Mouse (Mus musculus): ENCODE results near the gene Hdac1.

Hdac1 gene

GRCm38 (mm10) chr4:129511413-129512096 is 31.0 kb downstream of the Hdac1 start:
- no peak for DNase-seq (ENCODE audit: low read depth, low spot score)

GRCm38 (mm10) chr4:129510723-129511412 is 31.6 kb downstream of the Hdac1 start:
- DNase-seq (ENCODE audit: low read depth, low spot score): no peak

- no peak for DNase-seq (ENCODE audit: low read depth, low spot score)
These were observed 32.9 kb downstream of the Hdac1 start for GRCm38 (mm10) chr4:129509650-129510049.

GRCm38 (mm10) chr4:129508834-129509600 is 33.5 kb downstream of the Hdac1 start:
- no peak for DNase-seq (ENCODE audit: low read depth, low spot score)

GRCm38 (mm10) chr4:129508237-129508515 is 34.3 kb downstream of the Hdac1 start:
- DNase-seq (ENCODE audit: low read depth, low spot score): no peak

- no peak for DNase-seq (ENCODE audit: low read depth, low spot score)
These were observed 34.9 kb downstream of the Hdac1 start for GRCm38 (mm10) chr4:129507434-129508236.

- DNase-seq (ENCODE audit: low read depth, low spot score): no peak
These were observed 37.0 kb downstream of the Hdac1 start for GRCm38 (mm10) chr4:129505511-129505910.

- DNase-seq (ENCODE audit: low read depth, low spot score): peak; percentile 29
These were observed 39.5 kb downstream of the Hdac1 start for GRCm38 (mm10) chr4:129502901-129503444.

DNA sequence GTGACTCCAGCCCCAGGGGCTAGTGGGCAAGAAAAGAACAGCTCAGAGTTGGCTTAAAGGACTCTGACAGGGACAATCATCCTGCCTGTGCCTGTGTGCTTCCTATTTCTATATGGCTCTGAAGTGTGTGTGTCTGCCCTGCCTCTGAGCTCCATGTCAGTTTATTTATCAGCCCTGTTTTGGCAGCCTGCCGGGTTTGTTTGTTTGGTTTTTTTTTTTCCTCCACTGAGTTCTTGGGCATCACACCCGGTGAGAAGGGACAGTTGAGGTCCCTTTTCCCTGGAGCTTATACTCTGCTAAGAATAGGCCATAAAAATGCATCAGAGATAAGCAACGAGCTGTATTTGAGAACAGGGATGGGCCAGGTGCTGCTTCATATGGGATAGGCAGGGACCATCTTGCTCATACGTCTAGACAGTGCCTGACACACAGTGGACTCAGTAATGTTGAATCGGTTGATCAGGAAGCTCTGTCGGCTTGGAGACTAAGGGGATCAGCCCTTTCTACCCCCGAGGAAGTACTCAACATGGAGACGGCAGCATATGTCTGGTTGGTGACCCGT is 40.1 kb downstream of the Hdac1 start:
- DNase-seq (ENCODE audit: low read depth, low spot score): no peak

- no peak for DNase-seq (ENCODE audit: low read depth, low spot score)
These were observed 41.6 kb downstream of the Hdac1 start for GRCm38 (mm10) chr4:129500607-129501566.

DNA sequence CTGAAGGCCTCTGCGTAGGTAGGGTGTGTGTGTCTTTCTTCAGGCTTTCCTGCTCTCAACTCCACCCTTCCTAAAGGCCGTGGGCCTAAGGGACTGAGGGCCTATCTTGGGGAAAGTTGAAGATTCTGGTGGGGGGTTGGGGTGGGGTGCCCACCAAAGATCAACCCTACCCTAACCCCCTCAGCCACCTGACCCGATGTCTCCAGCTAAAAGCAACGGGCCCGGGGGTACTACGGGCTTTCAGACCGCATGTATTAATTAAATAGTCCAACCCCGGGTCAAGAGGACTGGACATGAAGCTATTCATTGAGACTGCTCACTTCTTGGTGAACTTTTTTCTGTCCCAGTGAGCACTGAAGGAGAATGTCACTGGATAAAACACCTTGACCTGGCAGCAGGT is 42.5 kb downstream of the Hdac1 start:
- no peak for DNase-seq (ENCODE audit: low read depth, low spot score)

DNA sequence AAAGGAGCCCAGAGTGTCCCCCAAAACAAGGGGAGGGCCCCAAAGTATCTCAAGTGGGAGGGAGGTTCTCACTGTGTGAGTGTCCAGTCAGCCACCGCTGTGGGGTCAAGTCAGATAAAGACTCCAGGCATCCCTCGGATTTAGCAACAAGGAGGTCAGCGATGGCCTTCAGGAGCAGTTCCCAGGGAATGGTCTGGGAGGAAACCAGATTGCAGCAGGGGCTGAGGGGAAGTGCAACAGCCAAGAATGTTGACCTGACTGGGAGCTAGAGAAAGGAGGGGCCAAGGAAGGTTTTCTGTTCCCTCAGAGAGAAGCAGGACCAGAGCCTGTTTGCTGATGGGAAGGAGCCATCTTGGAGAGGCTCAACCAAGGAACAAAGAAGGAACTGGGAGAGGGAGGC is 43.6 kb downstream of the Hdac1 start:
- no peak for DNase-seq (ENCODE audit: low read depth, low spot score)

GRCm38 (mm10) chr4:129496631-129497030 is 45.9 kb downstream of the Hdac1 start:
- no peak for DNase-seq (ENCODE audit: low read depth, low spot score)

- no peak for DNase-seq (ENCODE audit: low read depth, low spot score)
These were observed 46.6 kb downstream of the Hdac1 start for GRCm38 (mm10) chr4:129495672-129496562.

- no peak for DNase-seq (ENCODE audit: low read depth, low spot score)
These were observed 47.8 kb downstream of the Hdac1 start for GRCm38 (mm10) chr4:129494681-129495080.

DNA sequence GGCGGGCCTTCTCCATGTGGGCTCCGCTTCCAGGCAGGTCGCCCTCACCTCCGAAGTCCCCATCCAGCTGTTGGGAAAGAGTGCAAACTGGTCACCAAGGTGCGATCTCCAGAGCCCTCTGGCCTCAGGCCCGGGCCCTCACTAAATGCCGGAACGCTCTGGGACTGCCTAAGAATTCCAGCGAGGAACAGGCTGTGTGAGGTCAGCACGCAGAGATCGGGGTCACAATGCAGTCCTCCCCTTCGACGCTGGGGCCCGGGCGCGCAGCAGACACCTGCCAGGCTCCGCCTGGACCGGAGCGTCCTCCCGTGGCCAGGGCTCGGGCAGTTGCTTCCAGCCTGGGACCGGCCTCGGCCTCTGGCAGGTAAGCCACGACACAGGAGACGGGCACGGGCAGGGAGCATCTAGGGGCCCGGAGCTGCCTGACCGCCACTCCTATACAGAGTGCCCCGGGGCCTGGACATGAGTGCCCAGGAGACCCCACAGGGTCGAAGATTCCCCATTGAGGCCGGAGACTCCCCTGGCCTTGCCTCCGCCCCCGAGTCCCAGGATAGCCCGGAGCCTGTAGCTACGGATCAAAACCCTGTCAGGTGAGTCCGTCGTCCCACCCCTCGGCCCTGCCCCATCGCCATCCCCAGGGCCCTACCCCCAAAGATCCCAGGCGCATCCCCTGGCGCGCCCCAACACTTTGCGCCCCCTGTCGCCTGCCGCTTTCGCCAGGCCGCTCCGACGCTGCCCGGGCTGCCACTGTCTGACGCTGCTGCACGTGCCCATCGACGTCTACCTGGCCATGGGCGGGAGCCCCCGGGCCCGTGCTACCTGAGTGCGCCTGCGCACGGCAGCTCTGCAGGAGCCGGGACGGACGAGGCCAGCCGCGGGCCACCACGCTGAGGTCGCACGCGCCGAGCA is 51.3 kb downstream of the Hdac1 start, which contains the start of the genes Tssk3 and Fam229a:
Gene Tssk3 (minus strand): TSS at position 51 of the 909 bp plus-strand sequence.
Gene Fam229a (plus strand): TSS at position 219 of the 909 bp plus-strand sequence.
- DNase-seq (ENCODE audit: low read depth, low spot score): no peak

DNA sequence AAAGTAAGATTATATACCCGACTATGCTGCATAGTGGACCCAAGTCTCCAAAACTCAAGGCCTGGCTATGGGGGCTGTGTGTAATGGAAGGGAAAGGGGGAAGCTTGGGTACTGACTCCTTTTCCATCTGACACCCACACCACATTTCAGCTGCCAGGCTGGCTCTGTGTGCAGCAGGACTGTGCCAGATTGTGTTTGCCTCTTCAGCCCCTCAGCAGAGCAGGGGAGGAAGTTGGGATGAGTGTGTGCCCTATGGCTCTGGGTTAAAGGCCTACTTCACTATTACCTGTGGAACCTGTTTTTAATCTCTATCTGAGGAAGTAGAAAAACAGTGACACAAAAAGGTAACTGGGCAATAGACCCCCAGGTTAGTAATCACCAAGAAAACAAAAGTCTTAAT is 61.4 kb downstream of the Hdac1 start:
- DNase-seq (ENCODE audit: low read depth, low spot score): no peak

DNA sequence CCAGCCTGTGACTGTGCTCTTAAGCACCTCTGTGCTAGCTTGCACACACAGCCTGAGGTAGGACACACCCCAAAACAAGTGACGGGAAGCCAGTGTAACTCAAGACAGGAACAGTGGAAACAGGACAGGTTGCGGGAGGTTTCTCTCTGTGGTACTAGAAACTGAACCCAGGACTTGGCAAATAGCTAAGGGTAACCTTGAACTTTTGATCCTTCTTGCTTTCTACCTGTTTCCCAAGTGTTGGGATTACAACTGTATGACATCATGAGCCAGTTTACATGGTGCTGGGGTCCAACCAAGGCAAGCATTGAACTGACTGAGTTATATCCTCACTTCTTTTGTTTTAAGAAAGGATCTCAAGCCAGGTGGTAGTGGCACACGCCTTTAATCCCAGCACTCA is 62.6 kb downstream of the Hdac1 start:
- DNase-seq (ENCODE audit: low read depth, low spot score): no peak

Data from 3T3-L1 (cell line).